Mouse (Mus musculus) heart, postnatal 36 days (tissue): ENCODE results near the gene Gm49333. TPM values are rescaled to one million over a fixed set of nuclear protein-coding genes. Genes with fewer than 3 reads are reported as not detected.

Experiments used
- DNase-seq, 2 experiments: peaks; one replicate each; pipeline ENCODE4 v3.0.0; 2021 to 2022
- intact Hi-C: fragments of 180-260 bp; cut with DNase I; formaldehyde crosslinking; loops from one replicate; pipeline ENCODE4 v1.15.1; 2025
- total RNA-seq, 2 experiments: library from RNA; stranded (reverse); gene quantifications; 2 replicates each; pipeline ENCODE4 v1.2.3; 2021

The Gm49333 gene
- not detected for total RNA-seq

DNA sequence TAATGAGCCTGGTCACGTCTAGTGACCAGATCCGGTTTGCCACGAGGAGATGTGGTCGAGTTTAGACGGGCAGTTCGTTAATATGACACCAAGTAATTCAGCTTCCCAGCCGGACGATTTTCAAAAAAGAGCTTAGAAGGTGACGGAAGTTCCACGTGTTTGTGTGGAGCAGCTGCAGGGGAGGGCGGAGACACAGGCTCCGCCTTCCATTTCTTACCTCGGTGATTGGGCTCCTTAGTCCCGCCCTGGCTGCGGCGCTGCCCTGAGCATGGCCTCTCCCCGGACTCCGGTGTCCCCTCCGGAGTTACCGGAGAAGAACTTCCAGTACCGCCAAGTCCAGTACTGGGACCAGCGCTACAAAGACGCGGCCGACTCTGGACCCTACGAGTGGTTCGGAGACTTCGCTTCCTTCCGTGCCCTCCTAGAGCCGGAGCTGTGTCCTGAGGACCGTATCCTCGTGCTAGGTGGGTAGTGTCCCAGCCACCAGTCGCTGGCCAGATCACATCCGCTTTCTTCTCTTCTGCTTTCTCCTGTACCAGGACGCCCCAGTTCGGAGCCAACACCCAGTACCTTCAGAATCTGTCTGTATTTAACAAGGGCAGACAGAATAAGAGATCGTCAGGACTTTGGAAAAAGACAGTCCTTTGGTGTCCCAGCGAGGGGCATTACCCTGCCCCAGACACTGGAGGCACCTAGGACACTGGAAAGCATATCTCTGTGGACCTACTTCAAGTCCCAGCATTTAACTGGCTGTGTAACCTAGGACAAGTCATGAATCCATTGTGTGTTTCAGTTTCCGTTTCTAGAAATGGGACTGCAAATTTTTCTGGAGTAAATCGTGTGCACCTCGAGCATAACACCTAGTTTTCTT is at the start of gene Gm49333, which contains the start of the genes Eef1akmt4 and Alg3:
Gene Gm49333 (plus strand): TSS at position 254 of the 871 bp plus-strand sequence.
Gene Eef1akmt4 (plus strand): TSS at position 237 of the 871 bp plus-strand sequence.
Gene Alg3 (minus strand): TSS at position 379 of the 871 bp plus-strand sequence.
- DNase-seq: peak; percentile 82 to 86
- intact Hi-C loops: loop anchor here (2.0 to 5.0 kb wide), 5 partner anchors 29 to 114 kb away; partner anchors contain the start of genes Abcf3, Dvl3, Eif2b5 and Psmd2

- intact Hi-C loops: no loop called here
- no peak for DNase-seq
Measured at GRCm38 (mm10) chr16:20565075-20565474, 46.3 kb upstream of the Gm49333 start.

DNA sequence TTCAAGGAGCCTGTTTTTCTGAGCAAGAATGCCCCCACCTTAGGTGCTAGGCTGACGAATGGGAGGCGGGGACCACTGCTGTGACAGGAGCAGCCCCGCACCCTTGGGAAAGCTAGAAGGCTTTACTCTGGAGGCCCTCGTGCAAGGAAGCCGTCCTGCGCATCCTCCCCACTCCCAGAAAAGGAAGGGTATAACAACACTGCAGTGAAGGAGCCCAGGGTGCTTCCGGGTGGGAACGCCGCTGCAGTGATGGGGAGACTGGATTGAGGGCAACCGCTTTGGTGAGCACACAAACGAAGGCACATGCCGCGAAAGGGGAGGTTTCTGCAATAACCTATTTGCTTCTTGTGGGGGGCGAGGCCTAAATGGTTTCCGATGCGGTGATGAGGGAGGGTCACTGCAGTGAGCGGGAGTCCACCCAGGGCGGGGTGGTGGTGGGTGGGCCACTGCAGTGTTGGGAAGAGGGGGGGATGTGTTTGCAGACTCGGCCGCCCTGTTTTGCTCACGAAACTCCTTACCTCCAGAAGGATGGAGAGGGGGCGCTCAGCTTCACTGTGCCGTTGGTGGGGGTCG is 22.0 kb upstream of the Gm49333 start, which contains the start of gene Vwa5b2:
Gene Vwa5b2 (plus strand): TSS at position 106 of the 573 bp plus-strand sequence.
- DNase-seq: no peak
- intact Hi-C loops: no loop called here

DNA sequence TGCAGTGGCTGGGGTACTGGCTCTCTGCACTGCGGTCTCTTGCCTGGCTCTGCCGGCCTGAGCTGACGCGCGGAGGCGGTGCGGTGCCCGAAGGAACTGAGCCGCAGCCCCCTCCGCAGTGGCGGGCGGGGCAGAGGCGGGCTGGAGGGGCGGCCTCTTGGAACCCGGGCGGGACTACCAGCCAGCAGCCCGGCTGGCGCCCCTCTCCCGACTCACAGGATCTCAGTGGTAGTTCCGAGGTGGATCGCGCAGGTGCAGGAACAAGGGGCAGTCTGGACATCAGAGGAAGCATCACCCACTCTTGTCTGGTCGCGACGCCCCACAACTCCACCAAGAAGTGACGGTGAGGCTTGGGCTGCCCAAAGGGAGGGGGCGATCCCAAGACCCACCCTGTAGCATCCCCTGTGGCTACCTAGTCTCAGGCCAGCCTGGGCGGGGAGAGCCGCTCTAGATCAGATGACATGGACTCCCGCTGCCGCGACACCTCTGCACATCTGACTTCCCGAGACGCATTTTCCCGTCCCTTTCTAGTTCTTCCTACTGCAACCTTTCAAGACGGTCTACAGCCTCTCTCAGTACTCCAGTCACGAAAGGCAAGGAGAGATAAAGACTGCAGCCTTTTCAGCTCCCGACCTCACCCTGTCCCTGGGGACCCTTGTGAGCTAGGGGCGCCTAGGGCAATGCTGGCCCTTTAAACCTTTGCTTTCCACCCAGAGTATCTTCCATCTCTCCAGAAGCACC is 21.3 kb upstream of the Gm49333 start:
- intact Hi-C loops: no loop called here
- no peak for DNase-seq

DNA sequence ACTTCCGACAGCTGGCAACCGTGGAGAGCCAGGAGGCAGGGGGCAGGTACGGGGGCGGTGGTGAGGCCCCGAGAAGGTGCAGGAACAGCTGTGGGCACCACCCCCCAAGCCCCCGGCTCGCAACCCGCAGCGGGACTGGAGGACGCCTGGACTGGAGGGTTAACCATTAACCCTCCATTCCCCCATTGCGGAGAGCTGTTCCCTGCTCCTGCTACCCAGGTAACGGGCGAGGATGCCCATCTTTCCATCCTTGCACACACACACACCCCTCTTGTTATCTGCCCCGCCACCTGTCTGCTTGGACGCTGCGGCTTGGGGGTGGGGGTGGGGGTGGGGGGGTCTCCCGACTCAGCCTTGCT is 20.8 kb upstream of the Gm49333 start:
- intact Hi-C loops: no loop called here
- no peak for DNase-seq

GRCm38 (mm10) chr16:20591076-20591705 is 20.2 kb upstream of the Gm49333 start:
- DNase-seq: no peak
- intact Hi-C loops: no loop called here

DNA sequence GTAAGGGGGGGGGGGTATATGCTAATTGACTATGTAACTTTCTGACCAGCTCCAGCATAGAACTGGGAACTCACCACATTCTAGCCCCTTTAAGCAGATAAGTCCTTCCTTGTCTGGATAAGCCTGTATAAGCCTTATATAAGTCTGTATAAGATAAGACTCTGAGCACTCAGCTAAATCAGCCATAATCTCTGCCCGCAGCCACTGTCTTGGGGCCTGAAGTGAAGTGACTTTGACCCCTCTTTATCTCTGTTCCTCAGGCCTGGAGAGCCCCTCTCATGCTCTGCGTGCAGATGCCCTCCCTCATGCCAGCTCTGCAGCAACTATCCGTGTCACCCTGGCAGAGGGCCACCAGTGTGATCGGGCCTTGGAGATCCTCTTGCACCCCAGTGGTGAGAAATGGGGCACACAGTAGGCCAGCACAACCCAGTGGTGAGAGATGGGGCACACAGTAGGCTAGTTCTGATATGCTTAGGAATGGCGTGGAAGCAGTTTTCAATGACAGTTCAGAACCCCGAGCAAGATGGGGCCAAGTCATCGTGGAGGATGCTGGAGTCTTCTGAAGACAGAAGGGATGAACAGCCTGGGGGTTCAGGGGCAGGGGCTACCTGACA is 16.2 kb upstream of the Gm49333 start:
- intact Hi-C loops: no loop called here
- DNase-seq: no peak

DNA sequence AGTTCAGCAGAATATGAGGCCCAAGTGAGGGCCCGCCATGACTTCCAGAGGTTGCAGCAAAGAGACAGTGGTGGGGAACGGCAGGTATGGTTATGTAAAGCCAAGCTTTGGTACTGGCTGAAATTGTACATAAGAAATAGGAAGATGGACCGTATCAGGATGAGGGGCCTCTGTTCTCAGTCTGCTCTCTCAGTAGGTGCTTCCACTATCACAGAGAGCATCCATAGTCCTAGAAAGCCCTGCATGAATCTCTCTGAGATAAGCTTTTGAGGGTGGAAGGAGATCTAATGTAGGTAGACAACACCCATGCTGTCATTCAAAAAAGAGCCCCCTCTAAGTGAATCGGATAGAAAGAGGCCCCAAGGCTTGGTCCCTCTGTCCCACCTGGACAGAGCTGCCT is 15.7 kb upstream of the Gm49333 start:
- DNase-seq: no peak
- intact Hi-C loops: no loop called here

DNA sequence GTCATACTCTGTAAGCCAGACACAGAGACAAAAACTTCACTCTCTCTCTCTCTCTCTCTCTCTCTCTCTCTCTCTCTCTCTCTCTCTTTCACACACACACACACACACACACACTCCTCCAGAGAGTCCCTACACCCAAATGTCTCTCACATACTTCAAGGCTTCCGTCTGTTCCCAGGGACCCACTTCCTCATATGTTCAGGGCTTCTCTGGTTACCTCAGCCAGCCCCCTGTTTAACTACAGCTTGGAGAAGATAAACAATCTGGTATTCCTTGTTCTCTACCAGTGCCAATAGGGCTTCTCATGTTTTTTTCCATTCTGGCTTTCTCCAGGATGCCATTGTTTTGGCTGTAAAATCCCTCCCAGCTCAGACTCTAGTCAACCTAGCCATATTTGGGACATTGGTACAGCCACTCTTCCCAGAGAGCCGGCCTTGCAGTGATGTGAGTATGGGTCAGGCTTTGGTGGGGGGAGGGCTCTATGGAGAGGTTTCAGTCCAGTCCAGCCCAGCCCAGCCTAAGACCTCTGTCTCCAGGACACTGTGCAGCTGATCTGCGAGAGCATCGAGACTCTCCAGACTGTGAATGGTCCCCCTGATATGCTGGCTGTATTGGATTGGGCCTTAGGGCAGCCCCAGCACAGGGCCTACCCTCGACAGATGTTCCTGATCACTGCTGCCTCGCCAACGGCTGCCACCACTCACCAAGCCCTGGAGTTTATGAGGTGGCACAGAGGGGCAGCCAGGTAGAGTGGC is 14.5 kb upstream of the Gm49333 start:
- DNase-seq: no peak
- intact Hi-C loops: no loop called here

- no peak for DNase-seq
- intact Hi-C loops: no loop called here
Measured at GRCm38 (mm10) chr16:20600511-20600910, 10.9 kb upstream of the Gm49333 start.

DNA sequence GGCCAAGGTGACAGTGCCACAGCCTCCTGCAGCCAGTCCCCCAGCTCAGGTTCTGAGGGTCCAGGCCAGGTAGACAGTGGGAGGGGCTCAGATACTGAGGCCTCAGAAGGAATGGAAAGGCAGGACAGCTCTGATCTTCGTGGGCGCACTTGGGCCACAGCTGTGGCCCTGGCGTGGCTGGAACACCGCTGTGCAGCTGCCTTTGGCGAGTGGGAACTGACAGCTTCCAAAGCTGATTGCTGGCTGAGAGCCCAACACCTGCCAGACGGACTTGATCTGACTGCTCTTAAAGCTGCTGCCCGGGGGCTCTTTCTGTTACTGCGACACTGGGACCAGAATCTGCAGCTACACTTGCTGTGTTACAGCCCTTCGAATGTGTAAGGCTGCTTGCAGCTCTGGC is 6.7 kb upstream of the Gm49333 start:
- no peak for DNase-seq
- intact Hi-C loops: no loop called here

- DNase-seq: peak; percentile 76 to 84
- intact Hi-C loops: loop anchor here (2.0 to 5.0 kb wide), 5 partner anchors 30 to 113 kb away; partner anchors contain the start of genes Abcf3, Dvl3, Eif2b5 and Psmd2
Measured at GRCm38 (mm10) chr16:20610501-20611356, 681 bp upstream of the Gm49333 start.

DNA sequence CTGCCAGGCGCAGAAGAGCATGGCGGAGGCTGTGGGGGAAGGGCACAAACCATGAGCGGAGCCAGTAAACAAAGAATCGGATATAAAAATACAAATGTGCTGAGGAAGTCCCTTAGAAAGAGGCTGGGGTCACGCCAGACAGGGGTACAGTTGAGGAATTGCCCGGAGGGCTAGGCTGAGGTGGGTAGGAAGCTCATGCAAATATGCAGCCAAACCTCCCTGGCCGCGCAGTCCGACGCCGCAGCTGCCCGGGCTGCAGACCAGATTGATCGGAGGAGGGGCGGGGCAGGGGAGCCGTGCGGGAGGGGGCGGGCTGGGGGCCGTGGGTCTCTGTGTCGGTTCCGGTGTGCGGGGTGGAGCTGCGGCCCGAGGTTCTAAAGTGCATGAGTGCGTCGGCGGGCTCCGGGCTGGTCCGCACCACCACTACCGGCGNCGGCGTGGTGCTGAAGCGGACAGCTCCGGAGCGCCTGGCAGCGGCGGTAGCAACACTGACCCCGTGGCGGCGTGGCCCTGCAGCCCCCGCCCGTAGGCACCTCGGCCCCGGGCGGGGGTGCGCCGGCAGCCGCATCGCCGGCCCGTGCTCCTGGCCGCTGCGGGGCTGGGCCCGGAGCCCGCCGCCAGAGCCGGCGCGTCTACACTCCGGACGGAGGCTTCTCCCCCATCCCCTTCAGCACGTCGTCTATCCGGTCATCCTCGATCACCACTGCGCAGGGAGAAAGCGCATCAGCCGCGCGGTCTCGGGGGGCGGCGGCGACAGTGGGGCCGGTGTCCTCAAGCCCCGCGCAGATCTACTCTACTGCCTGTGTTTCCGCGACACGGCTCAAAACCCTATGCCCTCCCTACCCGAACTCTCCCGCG is 8.4 kb downstream of the Gm49333 start:
- intact Hi-C loops: no loop called here

GRCm38 (mm10) chr16:20620399-20620735 is 9.0 kb downstream of the Gm49333 start:
- intact Hi-C loops: no loop called here
- no peak for DNase-seq

More for the DNA sequence above, 8.4 kb downstream of the Gm49333 start:
- DNase-seq: peak; percentile 22 to 41

- intact Hi-C loops: no loop called here
- no peak for DNase-seq
Measured at GRCm38 (mm10) chr16:20620751-20621190, 9.4 kb downstream of the Gm49333 start.

DNA sequence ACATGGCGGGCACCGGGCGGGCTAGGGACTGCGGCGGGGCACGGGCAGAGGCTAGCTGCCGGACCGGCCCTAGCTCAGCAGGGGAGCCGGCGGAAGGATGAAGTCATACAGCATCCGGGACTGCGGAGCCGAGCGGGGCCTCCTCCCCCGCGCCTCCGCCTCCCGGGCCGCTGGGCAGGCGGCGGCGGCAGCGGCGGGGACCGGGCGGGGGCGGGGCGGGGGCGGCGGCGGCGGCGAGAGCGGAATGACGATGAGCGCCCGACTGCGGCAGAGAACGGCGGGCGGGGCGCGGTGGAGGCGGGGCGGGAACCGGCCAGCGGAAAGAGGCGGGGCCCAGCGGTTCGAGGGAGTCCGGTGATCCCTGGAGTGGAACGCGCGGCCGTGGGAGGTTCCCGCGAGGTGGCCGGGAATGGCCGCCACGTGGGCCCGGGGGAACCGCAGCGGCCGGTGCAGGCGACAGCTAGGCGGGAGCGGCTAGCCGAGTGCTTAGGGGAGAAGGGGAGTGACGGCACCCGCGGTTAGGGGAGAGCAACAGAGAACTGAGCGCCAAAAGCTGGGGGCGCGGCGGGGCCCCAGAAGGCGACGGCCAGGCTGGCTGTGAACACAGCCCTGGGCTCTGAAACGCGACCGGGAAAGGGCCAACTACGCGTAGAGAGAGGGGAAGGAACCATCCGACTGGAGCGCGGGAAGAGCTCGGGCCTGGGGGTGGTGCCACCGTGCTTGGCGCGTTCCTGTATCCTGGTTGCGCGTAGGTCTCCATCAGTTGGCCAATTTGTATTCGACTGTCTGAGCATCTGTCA is 10.0 kb downstream of the Gm49333 start, which contains the start of gene Camk2n2:
Gene Camk2n2 (minus strand): TSS at position 97 of the 800 bp plus-strand sequence.
- intact Hi-C loops: no loop called here
- DNase-seq: peak; percentile 72 to 73
